Mouse (Mus musculus) intestine, embryonic 16.5 days (tissue): Measurements from ENCODE around the gene Tlcd1. TPM values are rescaled to one million over a fixed set of nuclear protein-coding genes. Genes with fewer than 3 reads are reported as not detected.

ENCODE experiments used
- ATAC-seq: fragments of 200-750 bp; cut with Nextera tagmentation; 2 replicates; pipeline ENCODE4 v1.8.0; 2017; ENCODE audit warnings: moderate TSS enrichment, moderate library complexity
- H3K27ac ChIP-seq: fragments of 300-500 bp; sonication (generic); 2 replicates; pipeline ENCODE4 v1.5.1; 2014; ENCODE audit warnings: mild to moderate bottlenecking, low read length
- H3K27me3 ChIP-seq: fragments of 300-500 bp; sonication (generic); replicated peaks from 2 replicates; pipeline ENCODE4 v1.6.1; 2014; ENCODE audit warnings: low read length, control low read depth, mixed read lengths; ENCODE audit not compliant: control insufficient read depth, insufficient read depth
- H3K36me3 ChIP-seq: fragments of 300-500 bp; sonication (generic); 2 replicates; pipeline ENCODE4 v1.6.1; 2014; ENCODE audit warnings: low read length, control low read depth; ENCODE audit not compliant: control insufficient read depth, insufficient read depth
- H3K4me1 ChIP-seq: fragments of 300-500 bp; sonication (generic); 2 replicates; pipeline ENCODE4 v1.6.1; 2014; ENCODE audit warnings: low read length, control low read depth, mixed read lengths; ENCODE audit not compliant: control insufficient read depth, insufficient read depth
- H3K4me2 ChIP-seq: fragments of 300-500 bp; sonication (generic); 2 replicates; pipeline ENCODE4 v1.6.1; 2014; ENCODE audit warnings: low read depth, low read length, control low read depth
- H3K4me3 ChIP-seq: fragments of 300-500 bp; sonication (generic); 2 replicates; pipeline ENCODE4 v1.5.1; 2014; ENCODE audit warnings: mild to moderate bottlenecking, low read length
- H3K9ac ChIP-seq: fragments of 300-500 bp; sonication (generic); 2 replicates; pipeline ENCODE4 v1.6.1; 2014; ENCODE audit warnings: low read depth, low read length
- H3K9me3 ChIP-seq: fragments of 300-500 bp; sonication (generic); 2 replicates; pipeline ENCODE4 v1.6.1; 2016; ENCODE audit warnings: low read length, control low read depth; ENCODE audit not compliant: control insufficient read depth
- WGBS: fragments of 180-500 bp; shearing (Covaris S2); extraction: QIAGEN DNeasy Blood & Tissue Kit; methylation state at CpG from one replicate; pipeline ENCODE4 v1.1.7; 2014; 5-methylcytosine and 5-hydroxymethylcytosine counted together
- polyA plus RNA-seq: library from polyadenylated mRNA; unstranded; fragments of >200 nt; fragmentation: Nextera tagmentation; extraction: Ambion mirVana; gene quantifications from 2 replicates; pipeline ENCODE4 v1.2.1, GENCODE M21; 2015

Tlcd1 gene
- polyA plus RNA-seq, 1 experiment from 2014 or later, result 44.2 TPM

- Histone ChIP-seq H3K9ac (no peak overlapping the region), H3K9me3 (no peaks in the 10 kb centered on the region), H3K27ac (no peak overlapping the region), H3K36me3 (no peaks in the 10 kb centered on the region), H3K4me1 (peaks cover 22% of the 10 kb centered on the region), H3K27me3 (no peaks in the 10 kb centered on the region), H3K4me3 (no peak overlapping the region), H3K4me2 (no peak overlapping the region)
- WGBS, result 81% methylated on average over 16 of the region's 16 CpGs
- ATAC-seq, result no peak
Observed at GRCm38 (mm10) chr11:78172034-78172747, 4.3 kb upstream of the Tlcd1 start.

- Histone ChIP-seq H3K9ac (no peak overlapping the region), H3K27ac (no peak overlapping the region), H3K4me1 (peaks cover 26% of the 10 kb centered on the region), H3K36me3 (no peaks in the 10 kb centered on the region), H3K9me3 (no peaks in the 10 kb centered on the region), H3K4me3 (no peak overlapping the region), H3K4me2 (no peak overlapping the region), H3K27me3 (no peaks in the 10 kb centered on the region)
- 78% methylated on average over 19 of the region's 19 CpGs for WGBS
- ATAC-seq, result no peak
Observed at GRCm38 (mm10) chr11:78172748-78173383, 3.6 kb upstream of the Tlcd1 start.

GRCm38 (mm10) chr11:78174506-78174905 lies 2.0 kb upstream of the Tlcd1 start:
- no peak overlapping the region for H3K27ac ChIP-seq
- H3K4me2 ChIP-seq, result no peak overlapping the region
- no peaks in the 10 kb centered on the region for H3K9me3 ChIP-seq
- 0 out of 2 replicates have a peak overlapping the region, but pooled peaks have one; percentile 6 for H3K9ac ChIP-seq
- no peaks in the 10 kb centered on the region for H3K27me3 ChIP-seq
- 79% methylated on average over 3 of the region's 3 CpGs for WGBS
- no peak for ATAC-seq
- H3K36me3 ChIP-seq, result no peaks in the 10 kb centered on the region
- H3K4me1 ChIP-seq, result peaks cover 28% of the 10 kb centered on the region
- H3K4me3 ChIP-seq, result no peak overlapping the region

GRCm38 (mm10) chr11:78175771-78176401 lies 625 bp upstream of the Tlcd1 start:
- Histone ChIP-seq H3K9ac (peak overlapping the region; percentile 89), H3K27ac (peak overlapping the region; percentile 99), H3K4me3 (peak overlapping the region; percentile 73), H3K27me3 (no peaks in the 10 kb centered on the region), H3K4me2 (peak overlapping the region; percentile 47), H3K4me1 (peaks cover 42% of the 10 kb centered on the region), H3K36me3 (peaks cover 3% of the 10 kb centered on the region; the same call in 1 of the 2 replicates), H3K9me3 (no peaks in the 10 kb centered on the region)
- ATAC-seq, result no peak; the same call in 1 of the 2 replicates
- WGBS, result 3% methylated on average over 9 of the region's 10 CpGs

GRCm38 (mm10) chr11:78176905-78177331 lies 407 bp downstream of the Tlcd1 start:
- H3K4me3 ChIP-seq, result peak overlapping the region; percentile 73

GRCm38 (mm10) chr11:78177437-78177836 lies 926 bp downstream of the Tlcd1 start:
- Histone ChIP-seq H3K9me3 (no peaks in the 10 kb centered on the region), H3K27ac (peak overlapping the region; percentile 99), H3K4me1 (peaks cover 56% of the 10 kb centered on the region), H3K27me3 (no peaks in the 10 kb centered on the region), H3K9ac (peak overlapping the region; percentile 89), H3K4me3 (peak overlapping the region; percentile 73), H3K36me3 (peaks cover 3% of the 10 kb centered on the region), H3K4me2 (peak overlapping the region; percentile 94)
- WGBS, result 1% methylated on average over 10 of the region's 10 CpGs
- peak; percentile 34 for ATAC-seq

More at GRCm38 (mm10) chr11:78176905-78177331, 407 bp downstream of the Tlcd1 start:
- peak overlapping the region; percentile 99 for H3K27ac ChIP-seq
- ATAC-seq, result no peak
- no peaks in the 10 kb centered on the region for H3K9me3 ChIP-seq
- H3K9ac ChIP-seq, result peak overlapping the region; percentile 89
- peaks cover 3% of the 10 kb centered on the region for H3K36me3 ChIP-seq
- H3K4me2 ChIP-seq, result peak overlapping the region; percentile 94
- H3K27me3 ChIP-seq, result no peaks in the 10 kb centered on the region
- H3K4me1 ChIP-seq, result peaks cover 52% of the 10 kb centered on the region
- under 1% methylated on average over 23 of the region's 23 CpGs for WGBS

GRCm38 (mm10) chr11:78177903-78178858 lies 1.7 kb downstream of the Tlcd1 start:
- Histone ChIP-seq H3K36me3 (peaks cover 3% of the 10 kb centered on the region), H3K4me3 (peak overlapping the region; percentile 73), H3K9ac (peak overlapping the region; percentile 89), H3K27me3 (no peaks in the 10 kb centered on the region), H3K4me1 (peaks cover 50% of the 10 kb centered on the region), H3K9me3 (no peaks in the 10 kb centered on the region), H3K27ac (peak overlapping the region; percentile 99), H3K4me2 (peak overlapping the region; percentile 94)
- WGBS, result under 1% methylated on average over 68 of the region's 84 CpGs
- peak; percentile 86 for ATAC-seq

- WGBS, result under 1% methylated on average over 29 of the region's 29 CpGs
- H3K9ac ChIP-seq, result peak overlapping the region; percentile 89
- H3K27ac ChIP-seq, result peak overlapping the region; percentile 99
- peak overlapping the region; percentile 94 for H3K4me2 ChIP-seq
- H3K36me3 ChIP-seq, result peaks cover 3% of the 10 kb centered on the region
- peak; percentile 8 for ATAC-seq
- no peaks in the 10 kb centered on the region for H3K9me3 ChIP-seq
- H3K27me3 ChIP-seq, result no peaks in the 10 kb centered on the region
- H3K4me3 ChIP-seq, result peak overlapping the region; percentile 73
- H3K4me1 ChIP-seq, result peaks cover 50% of the 10 kb centered on the region
Observed at GRCm38 (mm10) chr11:78178859-78179437, 2.4 kb downstream of the Tlcd1 start.
